Mouse (Mus musculus) megakaryocyte-erythroid progenitor cell, adult 5 weeks (primary cell): ENCODE measurements around the gene Unc45a. TPM values are rescaled to one million over a fixed set of nuclear protein-coding genes. Genes with fewer than 3 reads are reported as not detected.

ENCODE experiments used
- polyA plus RNA-seq: library from polyadenylated mRNA; stranded (reverse); fragments of >175 nt; gene quantifications from 2 replicates; pipeline ENCODE4 v1.2.3, GENCODE M21; 2012

Unc45a gene
- 36.0 and 51.5 TPM in 2 replicates for polyA plus RNA-seq

DNA sequence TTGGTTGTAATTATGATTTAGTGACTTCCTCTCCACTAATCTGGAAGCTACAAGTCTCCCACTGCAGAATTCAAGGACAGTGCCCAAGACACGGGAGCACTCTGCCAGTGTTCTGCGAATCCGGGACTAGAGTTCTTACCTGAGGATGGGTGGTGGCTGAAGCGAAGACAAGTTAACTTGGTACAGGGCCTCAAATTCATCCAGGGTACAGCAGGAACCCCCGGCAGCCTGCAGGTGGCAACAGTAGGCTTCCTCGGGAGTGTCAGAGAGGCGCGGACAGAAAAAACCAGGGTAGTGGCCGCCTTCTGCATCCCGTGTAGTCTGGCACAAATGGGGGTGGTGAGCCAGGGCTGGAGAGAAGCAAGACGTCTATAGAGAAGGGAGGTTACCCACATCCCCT lies at the start of gene Unc45a:
TSS of gene Unc45a (minus strand) at position 213 of the 400 bp plus-strand sequence.

DNA sequence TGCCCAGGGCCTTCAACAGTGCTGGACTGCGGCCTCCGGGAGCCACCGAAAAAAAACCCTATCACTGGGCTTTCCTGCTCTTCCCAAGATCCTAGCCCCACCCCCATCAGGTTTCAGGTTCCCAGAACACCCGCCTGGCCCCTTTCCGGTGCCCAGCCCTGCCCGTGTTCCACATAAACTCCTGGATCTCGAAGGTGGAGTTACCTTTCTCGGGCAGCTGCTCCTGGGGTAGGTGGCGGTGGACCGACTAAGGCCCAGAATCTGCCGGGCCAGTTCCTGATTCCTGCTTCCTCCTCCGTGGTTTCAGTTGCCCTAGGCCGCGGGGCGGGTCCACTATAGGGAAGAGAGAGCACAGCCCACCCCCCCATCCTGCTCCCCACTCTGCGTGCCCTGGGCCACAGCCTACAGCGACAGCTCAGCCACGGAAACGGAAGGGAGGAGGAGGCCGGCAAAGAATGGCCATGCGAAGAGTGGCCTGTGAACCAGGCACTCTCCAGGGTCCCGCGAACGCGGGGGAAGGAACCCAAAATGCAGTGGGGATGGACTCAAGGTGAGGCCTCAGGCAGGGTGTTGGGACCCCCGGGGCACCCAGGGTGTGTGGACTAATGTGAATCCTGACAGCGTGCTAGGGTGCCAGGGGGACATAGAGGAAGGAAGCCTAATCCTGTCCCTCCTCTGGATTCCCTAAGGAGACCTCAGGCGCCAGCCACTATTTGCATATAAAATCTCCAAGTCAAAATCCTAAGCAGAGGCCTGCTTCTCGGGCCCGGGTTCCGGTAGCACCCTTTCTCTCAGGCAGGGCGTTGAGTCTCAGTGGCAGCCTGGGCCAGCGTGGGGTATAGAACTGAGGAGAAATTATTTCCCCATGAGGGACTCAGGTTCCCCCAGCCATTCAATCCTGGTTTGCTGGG lies 47.1 kb upstream of the Unc45a start, which contains the start of gene Fes:
TSS of gene Fes (minus strand) at position 314 of the 911 bp plus-strand sequence.

DNA sequence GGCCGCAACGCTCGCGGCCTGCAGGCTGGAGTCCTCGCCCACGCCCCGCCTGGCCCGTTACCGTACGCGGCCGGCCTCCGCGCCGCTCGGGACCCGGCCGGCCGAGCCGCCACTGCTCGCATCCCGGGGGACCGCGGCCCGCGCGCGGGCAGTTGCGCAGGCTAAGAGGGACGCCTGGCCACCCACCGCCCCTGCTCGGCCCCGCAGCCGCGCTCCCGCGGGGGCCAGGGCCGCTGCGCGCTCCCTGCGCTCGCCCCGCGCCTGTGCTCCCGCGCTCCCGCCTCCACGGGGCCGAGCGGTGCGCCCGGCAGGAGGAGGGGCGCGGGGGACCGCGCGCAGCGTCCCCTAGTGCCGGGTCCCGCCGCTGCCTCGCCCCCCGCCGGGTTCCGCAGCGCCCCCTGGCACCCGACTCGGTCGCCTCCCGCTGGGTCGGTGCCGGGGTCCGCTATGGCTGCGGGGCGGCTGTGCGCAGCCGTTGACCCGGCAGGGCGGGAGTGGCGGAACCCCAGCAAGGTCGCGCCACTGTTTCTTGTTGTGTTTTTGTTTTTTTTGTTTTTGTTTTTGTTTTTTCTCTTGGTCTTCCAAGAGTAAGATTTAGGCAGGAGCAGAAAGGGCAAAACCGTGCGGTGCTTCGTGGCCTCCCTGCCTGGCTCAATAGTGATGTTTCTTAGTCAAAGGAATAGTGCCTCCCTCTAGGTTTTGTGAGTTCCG lies 30.4 kb upstream of the Unc45a start, which contains the start of gene Man2a2:
TSS of gene Man2a2 (minus strand) at position 335 of the 711 bp plus-strand sequence.

DNA sequence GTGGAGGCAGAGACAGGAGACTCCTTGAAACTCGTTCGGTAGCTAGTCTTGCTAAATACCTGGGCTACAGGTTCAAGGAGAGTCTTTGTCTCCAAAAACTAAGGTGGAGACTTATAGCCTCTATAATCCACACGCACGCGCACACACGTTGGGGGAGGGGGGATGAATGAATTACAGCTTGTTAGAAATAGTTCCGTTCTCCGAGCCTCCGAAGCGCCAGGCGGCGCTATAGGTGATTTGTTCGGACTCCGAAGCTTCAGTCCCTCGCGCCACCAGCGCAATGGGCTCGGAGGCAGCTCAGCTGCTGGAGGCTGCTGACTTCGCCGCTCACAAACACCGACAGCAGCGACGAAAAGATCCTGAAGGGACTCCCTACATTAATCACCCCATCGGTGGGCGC lies 2.1 kb upstream of the Unc45a start, which contains the start of gene Hddc3:
TSS of gene Hddc3 (plus strand) at position 247 of the 400 bp plus-strand sequence.

DNA sequence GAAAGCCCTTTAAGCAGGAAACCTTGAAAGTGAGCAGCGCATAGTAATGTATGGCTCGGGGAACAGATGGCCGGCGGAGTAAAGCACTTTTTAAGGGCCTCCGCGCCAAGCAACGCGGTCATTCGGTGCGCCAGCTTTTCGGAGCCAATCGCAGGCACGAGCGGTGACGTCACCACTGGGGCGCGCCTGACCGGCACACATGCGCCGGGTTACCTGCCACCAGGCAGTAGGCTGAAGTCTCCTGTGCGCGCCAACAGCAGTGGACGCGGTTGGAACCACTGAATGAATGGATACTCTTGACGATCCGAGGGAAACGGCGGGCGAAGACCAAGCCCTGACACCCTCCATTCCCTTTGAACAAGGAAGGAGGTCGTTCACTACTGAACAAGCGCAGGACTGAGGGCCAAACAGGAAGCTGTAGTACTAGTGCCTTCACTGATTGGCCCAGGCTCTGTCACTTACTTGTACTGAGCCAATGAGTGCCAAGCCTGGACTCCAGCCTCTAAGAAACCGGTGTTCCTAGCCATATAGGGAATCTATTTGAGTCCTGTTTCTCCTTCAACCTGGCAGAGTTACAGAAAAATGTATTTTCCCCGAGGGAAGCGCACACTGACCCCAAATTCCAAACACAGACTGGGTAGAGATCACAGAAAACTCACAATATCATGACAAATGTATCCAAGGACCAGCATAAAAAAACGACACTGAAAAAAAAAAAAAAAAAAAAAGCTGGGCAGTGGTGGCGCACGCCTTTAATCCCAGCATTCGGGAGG lies 16.6 kb downstream of the Unc45a start, which contains the start of gene Rccd1:
TSS of gene Rccd1 (minus strand) at position 412 of the 773 bp plus-strand sequence.

DNA sequence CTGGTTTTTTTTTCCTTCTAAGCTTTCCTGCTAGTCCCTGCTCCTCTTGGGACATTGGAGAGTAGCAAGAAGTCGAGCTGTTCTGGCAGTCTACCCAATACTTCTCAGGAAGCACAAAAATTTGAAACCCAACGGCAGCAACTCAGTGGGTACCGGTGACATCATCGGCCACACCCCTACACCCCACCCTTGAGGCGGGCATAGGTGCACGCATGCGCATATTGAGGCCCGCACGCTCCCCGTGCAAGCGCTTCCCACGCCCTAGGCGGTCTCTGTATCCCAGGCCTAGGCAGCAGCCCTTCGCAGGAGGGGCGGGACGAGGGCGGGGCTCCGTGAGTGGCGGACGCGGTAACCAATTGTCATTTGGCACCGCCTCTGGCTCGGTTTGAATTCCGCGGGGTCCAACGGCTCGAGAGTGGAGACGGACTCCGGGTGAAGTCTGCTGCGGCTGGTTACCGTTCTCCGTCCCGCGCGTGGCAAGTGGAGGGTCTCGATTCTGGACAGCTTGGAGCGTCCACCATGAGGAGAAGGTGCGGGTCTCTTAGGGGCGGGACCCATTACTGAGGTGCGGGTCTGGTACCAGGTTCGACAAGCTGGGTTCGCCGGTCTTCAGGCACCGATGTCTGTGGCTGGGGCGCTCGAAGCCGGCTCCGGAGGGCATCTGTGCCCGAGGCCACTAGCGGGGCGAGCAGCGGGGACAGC lies 46.6 kb downstream of the Unc45a start, which contains the start of gene Prc1:
TSS of gene Prc1 (plus strand) at position 389 of the 702 bp plus-strand sequence.

Other genes starting within 250 kb of the Unc45a start
- 376 and 386 TPM in 2 replicates for gene Idh2, start 225.6 kb downstream of the Unc45a start, polyA plus RNA-seq
- gene Sema4b, start 154.2 kb downstream of the Unc45a start, polyA plus RNA-seq, result 9.2 and 9.3 TPM in 2 replicates
- 37.7 and 43.3 TPM in 2 replicates for gene Cib1, start 108.2 kb downstream of the Unc45a start, polyA plus RNA-seq
- gene Gdpgp1, start 108.1 kb downstream of the Unc45a start, polyA plus RNA-seq, result 0.88 and 1.4 TPM in 2 replicates
- gene Ttll13, start 94.6 kb downstream of the Unc45a start, polyA plus RNA-seq, result 0.16 and 0.39 TPM in 2 replicates
- gene Ngrn, start 79.8 kb downstream of the Unc45a start, polyA plus RNA-seq, result 22.0 and 23.3 TPM in 2 replicates
- gene Vps33b, start 71.4 kb downstream of the Unc45a start, polyA plus RNA-seq, result 3.7 and 5.2 TPM in 2 replicates
- gene Prc1, start 46.6 kb downstream of the Unc45a start, polyA plus RNA-seq, result 6.2 and 10.5 TPM in 2 replicates
- 7.4 and 8.9 TPM in 2 replicates for gene Rccd1, start 16.6 kb downstream of the Unc45a start, polyA plus RNA-seq
- gene Hddc3, start 2.1 kb upstream of the Unc45a start, polyA plus RNA-seq, result 3.2 and 3.8 TPM in 2 replicates
- 72.1 and 85.9 TPM in 2 replicates for gene Man2a2, start 30.4 kb upstream of the Unc45a start, polyA plus RNA-seq
- 511 and 546 TPM in 2 replicates for gene Fes, start 46.9 kb upstream of the Unc45a start, polyA plus RNA-seq
- gene Furin, start 64.4 kb upstream of the Unc45a start, polyA plus RNA-seq, result 161 and 179 TPM in 2 replicates
- gene Blm, start 194.1 kb upstream of the Unc45a start, polyA plus RNA-seq, result 61.4 and 81.8 TPM in 2 replicates